Mouse (Mus musculus) midbrain, postnatal 0 days (tissue): ENCODE measurements around the gene Spdye4a. TPM values are rescaled to one million over a fixed set of nuclear protein-coding genes. Genes with fewer than 3 reads are reported as not detected.

Experiments
- ATAC-seq: fragments of 200-750 bp; cut with Nextera tagmentation; 2 replicates; pipeline ENCODE4 v1.8.0; 2017; ENCODE audit warnings: moderate number of reproducible peaks, mild to moderate bottlenecking, moderate TSS enrichment, moderate library complexity; ENCODE audit not compliant: low FRiP score
- DNase-seq: peaks from one replicate; pipeline ENCODE4 v3.0.0-alpha.2; 2015; ENCODE audit warnings: low spot score
- H3K27ac ChIP-seq: fragments of 300-500 bp; sonication (generic); 2 replicates; pipeline ENCODE4 v1.5.1; 2014; ENCODE audit warnings: low read depth, mild to moderate bottlenecking, low read length, mixed read lengths
- H3K27me3 ChIP-seq: fragments of 300-500 bp; sonication (generic); 2 replicates; pipeline ENCODE4 v1.6.1; 2014; ENCODE audit warnings: low read length, control low read depth, mixed read lengths; ENCODE audit not compliant: insufficient read depth
- H3K36me3 ChIP-seq: fragments of 300-500 bp; sonication (generic); 2 replicates; pipeline ENCODE4 v1.6.1; 2014; ENCODE audit warnings: low read length, control low read depth, mixed read lengths; ENCODE audit not compliant: insufficient read depth
- H3K4me1 ChIP-seq: fragments of 300-500 bp; sonication (generic); 2 replicates; pipeline ENCODE4 v1.6.1; 2014; ENCODE audit warnings: mild to moderate bottlenecking, control low read depth, antibody characterized with exemption, low read length, mixed read lengths; ENCODE audit not compliant: insufficient read depth
- H3K4me2 ChIP-seq: fragments of 300-500 bp; sonication (generic); 2 replicates; pipeline ENCODE4 v1.6.1; 2014; ENCODE audit warnings: low read depth, mild to moderate bottlenecking, low read length, mixed read lengths; ENCODE audit not compliant: poor library complexity, severe bottlenecking
- H3K4me3 ChIP-seq: fragments of 300-500 bp; sonication (generic); 2 replicates; pipeline ENCODE4 v1.5.1; 2014; ENCODE audit warnings: low read depth, mild to moderate bottlenecking, low read length, moderate library complexity
- H3K9ac ChIP-seq: fragments of 300-500 bp; sonication (generic); replicated peaks from 2 replicates; pipeline ENCODE4 v1.6.1; 2014; ENCODE audit warnings: mild to moderate bottlenecking, low read length, moderate library complexity, mixed read lengths; ENCODE audit not compliant: poor library complexity, severe bottlenecking
- H3K9me3 ChIP-seq: fragments of 300-500 bp; sonication (generic); 2 replicates; pipeline ENCODE4 v1.6.1; 2016; ENCODE audit warnings: low read length, control low read depth
- CTCF ChIP-seq: IDR thresholded peaks from 2 replicates; pipeline ENCODE4 v1.5.1; 2016; ENCODE audit warnings: antibody characterized with exemption, mild to moderate bottlenecking
- WGBS: fragments of 180-500 bp; shearing (Covaris S2); extraction: QIAGEN DNeasy Blood & Tissue Kit; methylation state at CpG from one replicate; pipeline ENCODE4 v1.1.7; 2014; 5-methylcytosine and 5-hydroxymethylcytosine counted together
- polyA plus RNA-seq: library from polyadenylated mRNA; unstranded; fragments of >200 nt; fragmentation: Nextera tagmentation; extraction: Ambion mirVana; gene quantifications from 2 replicates; pipeline ENCODE4 v1.2.1, GENCODE M21; 2015
- total RNA-seq: library from RNA; depleted of rRNA; stranded (reverse); fragments of >200 nt; gene quantifications from 2 replicates; pipeline ENCODE4 v1.2.3, GENCODE M21; 2014

The Spdye4a gene
- total and polyA plus RNA-seq, 2 experiments from 2014 or later = 0.09 TPM; not detected in 1

DNA sequence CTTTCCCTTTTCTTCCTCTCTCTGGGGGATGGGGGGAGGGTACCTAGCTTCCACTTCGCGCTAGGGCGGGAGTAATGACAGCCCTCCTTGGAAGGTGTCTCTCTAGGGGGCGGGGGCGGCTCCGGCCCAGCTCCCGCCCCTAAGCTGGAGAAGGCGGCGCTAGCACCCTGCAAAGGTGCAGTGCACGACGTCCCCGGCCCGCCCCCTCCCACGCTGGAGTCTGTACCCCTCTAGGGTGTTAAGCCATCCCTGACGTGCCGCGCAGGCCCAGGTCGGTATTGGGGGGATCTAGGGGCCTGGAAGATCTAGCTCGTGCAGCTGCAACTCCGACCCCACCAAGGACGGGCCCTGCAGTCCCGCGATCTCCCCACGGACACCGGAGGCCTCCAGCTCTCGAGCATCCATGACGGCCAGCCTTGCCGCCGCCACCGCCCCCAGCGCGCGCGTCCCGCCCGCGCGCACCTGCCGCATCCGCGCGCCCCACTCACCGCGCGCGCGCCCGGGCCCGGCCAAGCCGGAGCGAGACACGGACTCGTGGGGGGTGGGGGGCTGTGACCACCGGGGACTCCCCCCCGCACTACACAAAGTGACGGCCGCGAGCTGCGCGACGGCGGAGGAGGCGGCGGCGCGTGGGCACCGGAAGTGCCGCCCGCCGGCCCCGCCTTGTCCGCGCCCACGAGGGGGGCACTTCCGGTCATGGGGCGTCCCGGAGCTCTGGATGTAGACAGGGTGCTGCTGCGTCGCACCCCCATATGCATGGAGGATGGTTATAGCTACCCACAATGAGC is 42.9 kb upstream of the Spdye4a start, which contains the start of gene Zfp316:
Gene Zfp316, minus strand, starts transcription at position 660 of the 788 bp plus-strand sequence.
- ATAC-seq (peak; percentile 85), DNase-seq (peak; percentile 84)
- under 1% methylated on average over 48 of the region's 79 CpGs for WGBS
- TF ChIP-seq CTCF = no peak; the same call in 1 of the 2 replicates
- Histone ChIP-seq H3K9ac (peak within 1 kb of the TSS; percentile 95), H3K27me3 (no peaks in the 10 kb centered on the region), H3K36me3 (0 out of 2 replicates have a peak, but pooled peaks cover 2% of the 10 kb centered on the region), H3K9me3 (no peaks in the 10 kb centered on the region), H3K27ac (peak within 1 kb of the TSS; percentile 80), H3K4me2 (peak within 1 kb of the TSS; percentile 64), H3K4me1 (peaks cover 6% of the 10 kb centered on the region; the same call in 1 of the 2 replicates), H3K4me3 (peak within 1 kb of the TSS; percentile 84)

GRCm38 (mm10) chr5:143268985-143269362 is 42.3 kb upstream of the Spdye4a start:
- peak overlapping the region; percentile 64 for H3K4me2 ChIP-seq
- 15% methylated on average over 8 of the region's 8 CpGs for WGBS
- peak overlapping the region; percentile 80 for H3K27ac ChIP-seq
- peaks cover 7% of the 10 kb centered on the region; the same call in 1 of the 2 replicates for H3K36me3 ChIP-seq
- H3K27me3 ChIP-seq = no peaks in the 10 kb centered on the region
- peaks cover 6% of the 10 kb centered on the region; the same call in 1 of the 2 replicates for H3K4me1 ChIP-seq
- H3K9me3 ChIP-seq = no peaks in the 10 kb centered on the region
- peak overlapping the region; percentile 95 for H3K9ac ChIP-seq
- no peak for TF ChIP-seq CTCF
- no peak; the same call in 1 of the 2 replicates for ATAC-seq
- peak overlapping the region; percentile 84 for H3K4me3 ChIP-seq
- DNase-seq = no peak

DNA sequence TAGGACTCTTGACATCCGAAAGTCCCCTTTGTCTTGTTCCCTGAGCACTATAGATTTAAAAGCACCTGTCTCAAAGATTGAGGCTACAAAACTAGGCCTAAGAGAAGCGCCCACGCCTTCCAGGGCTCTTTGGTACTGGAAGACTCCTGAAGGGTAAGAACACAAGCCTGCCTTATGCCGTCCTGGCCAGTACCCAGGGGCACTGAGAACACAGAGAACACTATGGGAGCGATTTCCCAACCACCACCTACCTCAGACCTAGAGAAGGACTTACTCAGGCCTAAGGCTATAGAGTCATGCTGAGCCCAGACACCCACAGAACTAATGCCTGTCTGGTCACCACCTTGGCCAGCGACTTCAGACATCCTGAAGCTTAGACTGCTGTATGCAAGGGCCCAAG is 40.1 kb upstream of the Spdye4a start:
- Histone ChIP-seq H3K27ac (no peak overlapping the region), H3K9ac (no peak overlapping the region), H3K27me3 (no peaks in the 10 kb centered on the region), H3K4me2 (no peak overlapping the region), H3K4me1 (peaks cover 6% of the 10 kb centered on the region; the same call in 1 of the 2 replicates), H3K4me3 (no peak overlapping the region), H3K36me3 (peaks cover 29% of the 10 kb centered on the region), H3K9me3 (no peaks in the 10 kb centered on the region)
- ATAC-seq (no peak), DNase-seq (no peak)
- 88% methylated on average over 6 of the region's 6 CpGs for WGBS
- TF ChIP-seq CTCF = no peak

DNA sequence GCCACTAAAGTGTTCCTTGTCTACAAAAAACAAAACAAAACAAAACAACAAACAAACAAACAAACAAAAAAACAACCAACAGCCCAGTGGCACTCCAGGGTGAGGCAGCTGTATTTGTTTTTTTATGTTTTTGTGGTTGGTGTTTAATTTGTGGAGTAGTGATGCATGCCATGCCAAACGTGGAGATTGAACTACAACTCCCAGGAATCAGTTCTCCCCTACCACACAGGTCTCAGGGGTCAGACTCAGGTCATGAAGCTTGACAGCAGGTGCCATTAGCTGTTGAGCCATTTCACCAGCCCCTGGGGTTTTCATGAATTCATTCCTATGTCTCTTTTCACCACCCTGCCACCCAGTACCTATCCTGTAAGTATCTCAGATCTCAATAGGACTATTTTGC is 38.7 kb upstream of the Spdye4a start:
- H3K9ac ChIP-seq = no peak overlapping the region
- no peak for TF ChIP-seq CTCF
- no peak overlapping the region for H3K4me3 ChIP-seq
- H3K27ac ChIP-seq = no peak overlapping the region
- no peak overlapping the region for H3K4me2 ChIP-seq
- no peaks in the 10 kb centered on the region for H3K27me3 ChIP-seq
- peaks cover 40% of the 10 kb centered on the region for H3K36me3 ChIP-seq
- DNase-seq (no peak), ATAC-seq (no peak)
- H3K9me3 ChIP-seq = no peaks in the 10 kb centered on the region
- WGBS = 67% methylated on average over 1 of the region's 1 CpGs
- peaks cover 2% of the 10 kb centered on the region; the same call in 1 of the 2 replicates for H3K4me1 ChIP-seq

GRCm38 (mm10) chr5:143264689-143265088 is 38.0 kb upstream of the Spdye4a start:
- WGBS = 88% methylated on average over 10 of the region's 10 CpGs
- DNase-seq (no peak), ATAC-seq (no peak)
- no peak for TF ChIP-seq CTCF
- no peak overlapping the region for H3K9ac ChIP-seq
- H3K4me1 ChIP-seq = no peaks in the 10 kb centered on the region
- no peaks in the 10 kb centered on the region for H3K9me3 ChIP-seq
- H3K36me3 ChIP-seq = peaks cover 47% of the 10 kb centered on the region
- H3K4me3 ChIP-seq = no peak overlapping the region
- H3K4me2 ChIP-seq = no peak overlapping the region
- no peak overlapping the region for H3K27ac ChIP-seq
- H3K27me3 ChIP-seq = no peaks in the 10 kb centered on the region

DNA sequence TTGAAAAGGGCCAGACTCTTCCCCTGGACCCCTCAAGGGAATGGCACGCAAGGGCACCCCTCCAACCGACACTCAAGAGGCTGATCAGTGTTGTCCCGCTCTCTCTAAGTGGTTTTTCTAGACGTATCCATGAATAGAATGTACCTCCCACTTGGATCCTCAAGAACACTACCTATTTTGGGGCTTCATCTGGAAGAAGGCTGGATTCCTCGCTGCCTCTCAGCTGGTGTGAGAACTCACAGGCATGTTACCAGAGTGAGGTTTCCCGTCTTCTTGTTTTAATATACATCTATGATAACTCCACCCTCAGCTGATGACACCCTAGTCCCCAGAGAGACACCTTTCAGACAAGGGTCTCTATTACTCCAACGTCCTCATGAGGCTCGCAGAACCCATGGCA is 34.9 kb upstream of the Spdye4a start:
- WGBS = 93% methylated on average over 8 of the region's 8 CpGs
- Histone ChIP-seq H3K9ac (no peak overlapping the region), H3K9me3 (no peaks in the 10 kb centered on the region), H3K4me1 (no peaks in the 10 kb centered on the region), H3K4me2 (no peak overlapping the region), H3K27me3 (0 out of 2 replicates have a peak, but pooled peaks cover 7% of the 10 kb centered on the region), H3K36me3 (peaks cover 68% of the 10 kb centered on the region), H3K27ac (no peak overlapping the region), H3K4me3 (no peak overlapping the region)
- DNase-seq (no peak), ATAC-seq (no peak)
- no peak for TF ChIP-seq CTCF
